Mouse (Mus musculus): ENCODE measurements around the gene Ppt2.

Gene Ppt2

DNA sequence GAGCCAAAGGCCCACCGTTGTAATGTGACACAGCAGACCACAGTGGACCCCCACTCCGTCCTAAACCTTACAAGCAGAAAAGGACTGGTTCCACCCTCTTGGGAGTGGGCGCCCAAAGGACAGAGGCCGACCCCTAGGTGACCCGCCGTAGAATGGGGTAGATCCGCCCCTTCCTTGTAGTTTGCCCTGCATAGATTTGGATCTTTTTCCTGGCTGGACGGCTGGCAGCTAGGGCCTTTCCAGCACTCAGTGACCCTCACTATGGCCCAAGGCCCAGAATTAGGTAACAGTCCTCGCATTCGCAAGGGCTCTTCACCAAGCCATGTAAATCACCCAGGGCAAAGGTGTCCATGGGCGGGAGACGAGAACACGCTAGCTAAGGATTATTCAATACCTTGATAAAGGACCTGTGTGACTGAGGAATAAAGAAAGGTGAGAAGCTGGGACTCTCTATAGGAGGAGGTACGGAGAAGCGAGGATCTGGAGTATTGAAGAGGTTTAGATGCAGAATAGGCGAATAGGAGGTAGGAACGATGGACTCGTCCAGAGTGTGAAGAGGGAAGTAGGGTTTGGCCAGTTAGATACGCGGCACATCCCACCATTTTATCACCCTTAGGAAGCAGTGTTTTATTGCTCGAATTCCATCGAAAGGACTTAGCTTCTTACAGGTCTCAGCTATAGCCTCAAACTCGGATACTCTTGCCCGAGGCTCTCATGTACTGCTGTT lies 23.6 kb downstream of the Ppt2 start:
- DNase-seq: peak; percentile 94

- peak; percentile 100 for DNase-seq
These were observed 24.2 kb downstream of the Ppt2 start, which contains the start of gene Agpat1 for GRCm38 (mm10) chr17:34604061-34604508. Gene Agpat1 (plus strand): TSS chr17:34604262.

DNA sequence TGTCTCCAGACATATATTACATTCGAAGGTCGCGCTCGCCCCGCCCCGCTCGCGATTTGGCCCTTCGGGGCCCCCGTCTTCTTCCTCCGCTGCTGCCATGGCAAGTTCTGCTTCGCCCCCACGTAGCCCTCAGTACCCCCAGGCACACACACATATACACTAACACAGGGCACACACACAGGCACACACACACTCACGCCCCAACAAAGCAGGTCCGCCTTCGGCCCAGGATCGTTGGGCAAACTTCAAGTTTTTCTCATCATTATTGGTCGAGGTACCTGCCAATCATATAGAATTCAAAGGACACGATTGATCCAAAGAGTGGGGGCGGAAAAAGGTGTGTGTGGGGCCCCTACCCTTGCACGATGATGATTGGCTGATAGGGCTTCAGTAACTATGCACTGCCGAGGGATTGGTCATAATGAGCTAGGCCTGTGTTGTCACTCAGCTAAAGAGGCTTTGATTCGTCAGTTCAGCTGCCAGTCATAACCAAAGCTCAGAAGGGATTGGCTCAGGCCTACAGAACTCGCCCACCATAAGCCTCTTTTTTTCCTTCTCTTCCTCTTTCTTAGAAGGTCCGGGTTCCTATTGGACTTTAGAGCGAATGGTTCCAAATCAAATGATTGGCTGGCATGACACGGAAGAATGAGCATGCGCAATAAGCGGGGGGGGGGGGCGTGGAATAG lies 24.8 kb downstream of the Ppt2 start, which contains the start of gene Rnf5:
Rnf5 (minus strand) TSS at position 316 of the 686 bp plus-strand sequence.
- DNase-seq: peak; percentile 100

- DNase-seq: no peak
These were observed 26.5 kb downstream of the Ppt2 start for GRCm38 (mm10) chr17:34601796-34602195.

DNA sequence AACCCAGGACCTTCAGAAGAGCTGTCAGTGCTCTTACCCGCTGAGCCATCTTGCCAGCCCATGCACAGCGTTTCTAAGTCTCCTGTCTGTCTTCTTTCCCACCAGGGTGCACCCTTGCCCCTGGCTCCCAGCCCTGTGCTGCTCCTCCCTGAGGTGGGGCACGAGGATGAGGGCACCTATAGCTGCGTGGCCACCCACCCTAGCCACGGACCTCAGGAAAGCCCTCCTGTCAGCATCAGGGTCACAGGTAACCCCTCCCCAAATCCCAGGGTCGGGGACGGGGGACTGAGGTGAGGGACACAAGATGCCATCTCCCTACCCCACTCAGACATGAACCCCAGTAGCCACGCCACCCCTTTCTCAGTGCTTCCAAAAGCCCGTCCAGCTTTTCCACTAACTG lies 28.4 kb downstream of the Ppt2 start:
- no peak for DNase-seq

- no peak for DNase-seq
These were observed 30.7 kb downstream of the Ppt2 start, which contains the start of gene Ager for GRCm38 (mm10) chr17:34597566-34598095. Gene Ager (plus strand): TSS chr17:34597862.

- DNase-seq: no peak
These were observed 32.2 kb downstream of the Ppt2 start for GRCm38 (mm10) chr17:34596098-34596497.

DNA sequence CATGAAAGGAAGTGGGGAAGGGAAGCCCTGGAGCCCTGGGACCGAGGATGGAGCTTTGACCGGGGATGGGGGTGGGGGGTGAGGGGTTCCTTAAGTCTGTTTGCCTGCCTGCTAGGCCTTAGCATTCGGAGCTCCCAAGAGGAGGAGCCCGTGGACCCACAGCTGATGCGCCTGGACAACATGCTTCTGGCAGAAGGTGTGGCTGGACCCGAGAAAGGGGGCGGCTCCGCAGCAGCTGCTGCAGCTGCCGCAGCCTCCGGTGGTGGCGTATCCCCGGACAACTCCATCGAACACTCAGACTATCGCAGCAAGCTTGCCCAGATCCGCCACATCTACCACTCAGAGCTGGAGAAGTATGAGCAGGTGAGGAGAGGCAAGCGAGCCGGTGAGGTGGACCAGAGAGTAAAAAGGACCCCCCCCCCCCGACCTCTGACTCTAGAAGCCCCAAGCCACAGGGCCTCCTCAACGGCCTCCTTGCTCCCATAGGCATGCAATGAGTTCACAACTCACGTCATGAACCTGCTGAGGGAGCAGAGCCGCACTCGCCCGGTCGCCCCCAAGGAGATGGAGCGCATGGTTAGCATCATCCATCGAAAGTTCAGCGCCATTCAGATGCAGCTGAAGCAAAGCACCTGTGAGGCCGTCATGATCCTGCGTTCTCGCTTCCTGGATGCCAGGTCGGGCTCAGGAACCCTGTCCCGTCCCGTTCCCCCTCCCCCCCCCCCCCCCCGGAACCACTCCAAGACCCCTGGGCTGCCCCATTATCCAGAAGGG lies 34.4 kb downstream of the Ppt2 start:
- peak; percentile 94 for DNase-seq

DNA sequence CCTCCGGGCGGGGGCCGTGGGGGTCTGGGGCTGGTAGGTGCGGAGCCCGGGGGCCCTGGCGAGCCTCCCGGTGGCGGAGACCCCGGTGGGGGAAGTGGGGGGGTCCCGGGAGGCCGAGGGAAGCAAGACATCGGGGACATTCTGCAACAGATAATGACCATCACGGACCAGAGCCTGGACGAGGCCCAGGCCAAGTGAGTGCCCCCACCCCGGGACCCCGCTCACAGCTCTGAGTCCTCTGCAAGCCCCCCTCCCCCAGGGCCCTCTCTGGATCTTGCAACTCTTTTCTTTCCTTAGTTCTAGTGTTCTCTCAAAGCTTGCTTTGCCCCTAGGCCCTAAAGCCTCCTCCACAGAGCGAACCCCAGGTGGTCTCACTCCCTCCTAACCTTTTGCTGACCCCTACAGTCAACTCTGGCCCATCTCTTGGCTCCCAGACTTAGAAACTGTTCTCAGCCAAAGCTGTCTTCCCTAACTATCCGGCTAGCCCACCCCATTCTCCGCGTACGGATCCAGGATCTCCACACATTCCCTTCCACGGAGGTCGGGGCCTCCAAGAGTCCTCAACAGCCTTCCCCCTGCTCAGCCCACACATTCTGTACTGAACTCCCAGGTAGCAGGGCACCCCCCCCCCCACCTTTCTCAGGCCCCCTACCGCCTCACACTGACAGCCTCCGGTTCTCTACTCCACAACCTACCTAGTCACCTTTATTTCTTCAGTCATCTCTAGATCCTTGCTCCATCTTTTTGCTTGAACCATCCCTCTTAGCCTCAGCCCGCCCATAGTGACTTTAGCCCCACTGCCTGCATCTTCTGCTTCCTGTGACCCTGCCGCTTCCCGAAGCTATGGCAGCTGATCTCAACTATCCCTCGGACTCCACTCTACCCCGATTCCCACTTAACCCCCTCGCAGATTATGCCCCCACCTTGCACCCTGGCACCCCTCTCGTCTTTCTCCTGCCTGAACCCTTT lies 35.4 kb downstream of the Ppt2 start:
- DNase-seq: peak; percentile 95

DNA sequence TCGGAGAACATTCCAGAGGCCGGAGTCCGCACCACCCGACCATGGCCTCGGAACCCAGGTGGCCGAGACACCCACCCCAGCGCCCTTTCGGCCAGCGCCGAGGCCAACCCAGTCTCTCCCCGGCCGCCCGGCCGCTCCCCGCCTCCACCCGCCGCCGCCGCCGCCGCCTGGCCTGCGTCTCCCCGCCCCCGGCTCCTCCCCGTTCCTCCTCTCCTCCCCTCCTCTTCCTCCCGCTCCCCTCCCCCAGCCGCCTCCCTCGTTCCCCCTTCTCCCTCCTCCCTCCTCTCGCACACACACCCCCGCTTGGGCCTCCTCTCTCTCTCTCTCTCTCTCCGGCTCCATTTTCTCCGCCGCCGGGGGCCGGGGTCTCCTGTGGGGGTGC lies 36.3 kb downstream of the Ppt2 start:
- DNase-seq: peak; percentile 99

DNA sequence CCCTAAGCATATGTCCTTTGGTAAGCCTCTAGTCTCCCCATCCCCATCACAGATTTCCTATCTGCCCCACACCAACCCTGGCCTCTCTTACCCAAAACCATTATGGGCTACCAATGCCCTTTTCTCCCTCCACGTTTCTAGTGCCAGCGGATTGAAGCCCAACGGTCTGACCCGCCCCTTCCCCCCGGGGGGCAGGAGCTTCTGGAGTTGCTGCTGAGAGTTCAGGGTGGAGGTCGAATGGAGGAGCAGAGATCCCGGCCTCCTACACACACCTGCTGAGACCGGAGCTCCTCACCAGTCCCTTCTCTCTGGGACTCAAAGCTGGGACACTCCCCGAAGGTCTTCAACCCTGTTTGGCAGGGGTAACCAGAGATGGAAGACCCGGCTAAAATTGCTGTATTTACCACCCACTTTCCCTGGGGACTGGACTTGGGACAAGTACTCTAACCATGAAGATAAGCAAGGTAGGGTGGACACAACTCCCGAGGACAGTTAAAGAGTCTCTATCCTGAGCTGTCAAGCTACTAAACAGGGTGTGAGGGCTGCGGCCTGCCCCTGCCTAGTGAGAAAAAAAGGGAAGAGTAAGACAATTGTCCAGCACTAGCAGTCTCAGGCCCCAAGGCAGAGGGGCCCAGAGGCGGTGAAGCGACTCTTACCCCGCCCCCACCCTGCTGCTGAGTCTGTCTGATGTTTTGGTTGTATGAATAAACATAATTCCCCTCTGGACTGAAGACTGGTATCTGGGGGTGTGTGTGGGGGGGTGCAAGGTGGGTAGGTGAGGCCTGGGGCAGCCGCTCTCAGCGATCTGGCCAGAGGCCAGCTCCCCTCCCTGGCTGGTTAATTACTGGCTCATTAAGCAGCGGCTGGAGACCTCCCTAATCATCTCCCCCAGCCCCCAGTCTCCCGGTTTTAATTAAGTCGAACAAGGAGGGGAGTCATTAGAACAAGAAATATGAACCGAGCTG lies 37.0 kb downstream of the Ppt2 start, which contains the start of gene Pbx2:
Pbx2 (plus strand) TSS at position 238 of the 965 bp plus-strand sequence.
- DNase-seq: peak; percentile 96

DNA sequence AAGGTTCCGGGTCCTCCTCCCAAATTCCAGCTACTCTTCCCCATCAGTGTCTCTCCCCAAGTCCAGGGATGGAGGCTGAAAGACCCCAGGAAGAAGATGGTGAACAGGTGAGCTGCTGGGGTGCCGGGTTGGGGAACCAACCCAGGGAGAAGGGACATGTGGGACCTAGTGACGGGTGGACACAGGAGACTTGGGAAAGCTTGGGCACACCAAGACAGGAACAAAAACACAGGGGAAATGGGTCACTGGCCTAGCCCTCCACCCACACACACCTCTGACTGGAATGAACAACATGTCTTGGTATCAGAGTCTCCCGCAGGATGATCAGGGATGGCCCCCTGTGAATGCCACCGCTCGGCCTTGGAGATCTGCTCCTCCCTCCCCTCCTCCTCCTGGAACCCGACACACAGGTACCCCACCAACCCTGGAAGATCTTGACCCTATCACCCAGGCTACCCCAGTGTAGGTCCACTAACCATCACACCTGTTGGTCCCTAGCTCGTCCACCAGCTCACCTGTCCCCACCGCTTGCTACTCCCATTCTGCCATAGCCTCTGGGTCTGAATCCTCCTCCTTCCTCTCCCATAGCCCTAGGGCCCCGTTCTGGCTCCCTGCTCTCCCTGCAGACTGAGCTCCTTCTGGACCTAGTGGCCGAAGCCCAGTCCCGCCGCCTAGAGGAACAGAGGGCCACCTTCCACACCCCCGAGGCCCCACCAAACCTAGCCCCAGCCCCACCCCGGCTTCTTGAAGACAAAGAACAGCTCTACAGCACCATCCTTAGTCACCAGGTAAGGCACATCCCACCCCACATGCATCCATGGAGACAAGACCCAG lies 37.9 kb downstream of the Ppt2 start:
- DNase-seq: peak; percentile 96

DNA sequence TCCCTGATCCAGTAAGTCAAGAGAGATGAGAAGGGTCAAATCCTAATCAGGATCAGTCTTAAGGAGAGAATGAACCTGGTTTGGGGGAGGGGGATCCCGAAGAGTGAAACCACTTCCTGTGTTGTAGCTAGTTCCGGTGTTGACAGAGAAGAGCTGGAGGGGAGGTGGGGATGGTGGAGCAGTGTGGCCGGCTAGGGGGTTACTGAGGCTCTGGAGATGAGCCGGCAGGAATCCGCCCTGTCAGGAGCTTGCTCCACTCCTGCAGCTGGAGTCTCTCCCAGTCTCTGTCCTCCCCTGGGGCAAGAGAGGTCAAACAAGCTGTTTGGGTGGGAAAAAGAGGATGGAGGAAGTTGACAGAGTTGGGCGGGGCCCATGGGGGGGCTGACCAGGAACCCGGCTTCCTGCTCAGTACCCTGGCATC lies 38.6 kb downstream of the Ppt2 start, which contains the start of gene Gpsm3:
Gpsm3 (plus strand) TSS at position 126 of the 421 bp plus-strand sequence.
- peak; percentile 99 for DNase-seq

DNA sequence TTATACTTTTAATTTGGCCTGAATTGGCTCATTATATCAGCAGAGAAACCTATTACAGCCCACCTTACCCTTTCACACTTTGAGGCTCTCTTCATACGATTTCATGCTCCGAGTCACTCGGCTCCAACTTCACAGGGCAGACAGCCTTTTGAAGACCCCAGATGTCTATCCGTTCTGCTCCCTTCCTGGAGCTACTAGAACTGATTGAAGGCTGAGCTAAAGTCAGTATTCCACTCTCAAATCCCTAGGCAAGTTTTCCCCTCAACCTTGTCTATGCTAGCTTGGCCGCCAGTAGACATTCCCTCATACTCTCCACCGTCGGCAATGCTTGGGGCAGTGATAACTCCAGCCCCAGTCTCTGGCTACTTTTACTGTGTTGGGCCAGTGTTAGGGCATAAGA lies 39.1 kb downstream of the Ppt2 start:
- DNase-seq: no peak

DNA sequence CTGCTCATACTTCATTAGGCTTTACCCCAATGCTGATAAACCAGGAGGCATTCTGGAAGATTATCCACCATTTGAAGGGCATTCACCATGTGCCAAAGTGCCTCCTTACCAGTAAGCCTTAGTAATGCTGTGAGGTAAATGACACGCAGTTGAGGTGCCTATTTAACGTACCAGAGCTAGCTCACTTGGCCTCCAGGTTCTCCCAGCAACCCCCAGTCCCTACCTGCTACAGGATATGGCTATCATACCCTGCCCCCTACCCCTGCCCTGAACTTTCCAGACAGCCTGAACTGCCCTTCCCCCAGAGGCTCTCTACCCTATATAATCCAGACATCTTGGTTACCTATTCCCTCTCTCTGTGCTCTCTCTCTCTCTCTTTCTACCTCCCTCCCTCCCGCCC lies 39.5 kb downstream of the Ppt2 start:
- DNase-seq: peak; percentile 94

- DNase-seq: no peak
These were observed 40.5 kb downstream of the Ppt2 start for GRCm38 (mm10) chr17:34587814-34588213.

- peak; percentile 100 for DNase-seq
These were observed 40.9 kb downstream of the Ppt2 start for GRCm38 (mm10) chr17:34587423-34587811.

DNA sequence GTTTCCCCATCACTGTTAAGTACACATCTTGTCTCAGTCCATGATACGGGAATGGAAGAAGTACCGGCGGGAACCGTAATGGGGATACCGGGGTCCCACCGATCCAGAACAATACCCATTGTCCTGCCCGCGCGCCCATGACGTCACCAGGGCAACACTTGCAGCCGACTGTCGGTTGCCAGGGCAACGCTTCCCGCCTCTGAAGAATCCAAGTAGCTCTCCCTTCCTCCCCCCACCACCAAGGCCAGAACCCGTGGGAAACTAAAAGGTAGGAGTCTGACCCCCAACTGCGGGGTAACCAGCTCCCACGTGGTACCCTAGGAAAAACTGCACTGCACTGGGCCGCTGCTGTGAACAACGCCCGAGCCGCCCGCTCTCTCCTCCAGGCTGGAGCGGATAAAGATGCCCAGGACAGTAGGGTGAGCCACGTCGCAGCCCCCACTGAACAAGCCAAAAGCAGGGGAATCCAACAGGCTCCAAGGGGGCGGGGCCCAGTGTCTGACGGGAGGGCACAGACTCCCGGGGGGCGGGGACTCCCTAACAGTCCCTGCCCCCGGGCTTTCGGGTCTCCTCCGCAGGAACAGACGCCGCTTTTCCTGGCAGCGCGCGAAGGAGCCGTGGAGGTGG lies 41.4 kb downstream of the Ppt2 start:
- DNase-seq: peak; percentile 99

Data from heart, adult 11 months (tissue).